Mouse (Mus musculus) forebrain, postnatal 0 days (tissue): ENCODE data around the gene Kbtbd2. TPM values are rescaled to one million over a fixed set of nuclear protein-coding genes. Genes with fewer than 3 reads are reported as not detected.

Experiments
- ATAC-seq: fragments of 200-750 bp; cut with Nextera tagmentation; 2 replicates; pipeline ENCODE4 v1.8.0; 2017; ENCODE audit warnings: mild to moderate bottlenecking, moderate library complexity
- DNase-seq: peaks from one replicate; pipeline ENCODE4 v3.0.0-alpha.2; 2015
- H3K27ac ChIP-seq: fragments of 300-500 bp; sonication (generic); 2 replicates; pipeline ENCODE4 v1.5.1; 2014; ENCODE audit warnings: low read depth, mild to moderate bottlenecking, antibody characterized with exemption, low read length, moderate library complexity, mixed read lengths
- H3K27me3 ChIP-seq: fragments of 300-500 bp; sonication (generic); 2 replicates; pipeline ENCODE4 v1.6.1; 2014; ENCODE audit warnings: mild to moderate bottlenecking, low read length, mixed read lengths; ENCODE audit not compliant: insufficient read depth
- H3K36me3 ChIP-seq: fragments of 300-500 bp; sonication (generic); 2 replicates; pipeline ENCODE4 v1.6.1; 2014; ENCODE audit warnings: mild to moderate bottlenecking, moderate library complexity; ENCODE audit not compliant: insufficient read depth
- H3K4me1 ChIP-seq: fragments of 300-500 bp; sonication (generic); 2 replicates; pipeline ENCODE4 v1.6.1; 2014; ENCODE audit warnings: antibody characterized with exemption; ENCODE audit not compliant: insufficient read depth
- H3K4me2 ChIP-seq: fragments of 300-500 bp; sonication (generic); 2 replicates; pipeline ENCODE4 v1.6.1; 2014; ENCODE audit warnings: low read depth, mild to moderate bottlenecking, moderate library complexity
- H3K4me3 ChIP-seq: fragments of 300-500 bp; sonication (generic); 2 replicates; pipeline ENCODE4 v1.5.1; 2014; ENCODE audit warnings: low read depth, low read length, mixed read lengths
- H3K9ac ChIP-seq: fragments of 300-500 bp; sonication (generic); 2 replicates; pipeline ENCODE4 v1.6.1; 2014; ENCODE audit warnings: mild to moderate bottlenecking
- H3K9me3 ChIP-seq: fragments of 300-500 bp; sonication (generic); 2 replicates; pipeline ENCODE4 v1.6.1; 2016; ENCODE audit warnings: low read length
- CTCF ChIP-seq: sonication (generic); IDR thresholded peaks from 2 replicates; pipeline ENCODE4 v1.5.1; 2016; ENCODE audit warnings: antibody characterized with exemption, control low read depth, low read depth
- WGBS: fragments of 180-500 bp; shearing (Covaris S2); extraction: QIAGEN DNeasy Blood & Tissue Kit; methylation state at CpG from one replicate; pipeline ENCODE4 v1.1.7; 2014; 5-methylcytosine and 5-hydroxymethylcytosine counted together
- polyA plus RNA-seq: library from polyadenylated mRNA; unstranded; fragments of >200 nt; fragmentation: Nextera tagmentation; extraction: Ambion mirVana; gene quantifications from 2 replicates; pipeline ENCODE4 v1.2.1, GENCODE M21; 2015
- total RNA-seq: library from RNA; depleted of rRNA; stranded (reverse); fragments of >200 nt; gene quantifications from 2 replicates; pipeline ENCODE4 v1.2.3, GENCODE M21; 2014

The Kbtbd2 gene
- total and polyA plus RNA-seq, 2 experiments from 2014 or later, result 18.7 to 57.1 TPM

DNA sequence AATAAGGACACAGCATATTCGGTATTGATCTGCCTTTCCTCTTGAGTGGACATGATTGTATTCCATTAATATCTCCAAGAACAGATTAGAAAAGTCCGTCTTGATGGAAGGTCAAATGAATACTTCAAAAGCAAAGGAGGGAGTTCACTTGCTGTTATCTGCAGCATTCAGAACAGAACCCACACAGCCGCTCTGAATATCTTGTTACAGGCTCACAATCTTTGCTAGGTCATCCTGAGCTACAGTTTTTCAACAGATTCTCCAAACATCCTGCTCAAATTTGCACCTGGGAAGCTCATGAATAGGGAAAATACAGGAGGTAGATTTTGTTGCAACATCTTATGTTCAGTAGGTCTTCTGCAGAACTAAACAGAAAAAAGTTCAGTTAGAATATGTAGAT, 8.3 kb downstream of the Kbtbd2 start:
- Histone ChIP-seq H3K4me1 (peaks cover 5% of the 10 kb centered on the region; the same call in 1 of the 2 replicates), H3K9ac (no peak overlapping the region), H3K9me3 (no peaks in the 10 kb centered on the region), H3K36me3 (no peaks in the 10 kb centered on the region), H3K27me3 (no peaks in the 10 kb centered on the region), H3K4me3 (no peak overlapping the region), H3K4me2 (no peak overlapping the region), H3K27ac (no peak overlapping the region)
- 83% methylated on average over 3 of the region's 3 CpGs for WGBS
- DNase-seq, result no peak
- TF ChIP-seq CTCF, result no peak
- no peak for ATAC-seq

DNA sequence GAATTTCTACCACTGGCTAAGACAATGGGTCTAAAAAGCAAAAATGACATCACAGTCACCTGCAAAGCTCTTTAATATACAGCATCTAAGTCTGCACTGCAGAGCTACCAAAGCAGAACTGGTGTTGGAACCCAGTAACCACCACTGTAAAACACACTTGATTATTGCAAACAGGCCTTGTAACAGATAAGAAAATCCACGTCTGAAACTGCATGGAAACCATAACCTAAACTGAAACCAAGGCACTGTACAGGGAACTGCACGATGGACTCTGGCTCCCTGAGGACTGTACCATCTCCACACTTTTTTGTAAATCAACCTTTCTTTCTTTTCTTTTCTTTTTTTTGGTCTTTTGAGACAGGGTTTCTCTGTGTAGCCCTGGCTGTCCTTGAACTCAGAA, 9.9 kb downstream of the Kbtbd2 start:
- no peak overlapping the region for H3K9ac ChIP-seq
- H3K4me3 ChIP-seq, result no peak overlapping the region
- no peaks in the 10 kb centered on the region for H3K4me1 ChIP-seq
- 93% methylated on average over 2 of the region's 2 CpGs for WGBS
- no peak for DNase-seq
- H3K9me3 ChIP-seq, result no peaks in the 10 kb centered on the region
- TF ChIP-seq CTCF, result no peak
- no peak overlapping the region for H3K4me2 ChIP-seq
- H3K27me3 ChIP-seq, result no peaks in the 10 kb centered on the region
- no peak overlapping the region for H3K27ac ChIP-seq
- no peak for ATAC-seq
- peaks cover 3% of the 10 kb centered on the region; the same call in 1 of the 2 replicates for H3K36me3 ChIP-seq

DNA sequence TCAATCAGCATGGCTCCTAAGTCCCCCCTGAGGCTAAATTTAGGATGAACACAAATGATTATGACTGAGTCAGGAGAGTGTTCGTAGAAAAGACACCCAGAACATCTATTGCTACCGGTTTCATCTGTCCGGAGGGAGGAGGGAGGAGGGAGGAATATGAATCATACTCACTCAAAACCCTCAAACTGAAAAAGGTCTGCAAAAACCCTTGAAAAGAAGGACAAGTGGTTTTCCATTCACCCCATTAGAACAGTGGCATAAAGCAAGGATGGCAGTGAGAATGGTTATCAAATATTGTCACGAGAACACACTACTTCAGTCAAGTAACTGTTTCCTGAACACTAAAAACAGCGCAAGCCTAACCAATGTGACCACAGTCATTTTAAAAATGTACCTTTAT, 12.5 kb downstream of the Kbtbd2 start:
- Histone ChIP-seq H3K4me1 (no peaks in the 10 kb centered on the region), H3K9me3 (no peaks in the 10 kb centered on the region), H3K4me2 (no peak overlapping the region), H3K27ac (no peak overlapping the region), H3K9ac (no peak overlapping the region), H3K27me3 (no peaks in the 10 kb centered on the region), H3K36me3 (peaks cover 6% of the 10 kb centered on the region), H3K4me3 (no peak overlapping the region)
- WGBS, result 82% methylated on average over 5 of the region's 5 CpGs
- no peak for TF ChIP-seq CTCF
- ATAC-seq (no peak), DNase-seq (no peak)

GRCm38 (mm10) chr6:56783561-56784272, 13.9 kb downstream of the Kbtbd2 start:
- no peak for DNase-seq
- H3K4me3 ChIP-seq, result no peak overlapping the region
- no peak for ATAC-seq
- H3K4me1 ChIP-seq, result no peaks in the 10 kb centered on the region
- no peak overlapping the region for H3K9ac ChIP-seq
- peaks cover 19% of the 10 kb centered on the region for H3K36me3 ChIP-seq
- no peaks in the 10 kb centered on the region for H3K27me3 ChIP-seq
- no peak overlapping the region for H3K27ac ChIP-seq
- no peak for TF ChIP-seq CTCF
- H3K4me2 ChIP-seq, result no peak overlapping the region
- WGBS, result 88% methylated on average over 4 of the region's 4 CpGs
- H3K9me3 ChIP-seq, result no peaks in the 10 kb centered on the region

DNA sequence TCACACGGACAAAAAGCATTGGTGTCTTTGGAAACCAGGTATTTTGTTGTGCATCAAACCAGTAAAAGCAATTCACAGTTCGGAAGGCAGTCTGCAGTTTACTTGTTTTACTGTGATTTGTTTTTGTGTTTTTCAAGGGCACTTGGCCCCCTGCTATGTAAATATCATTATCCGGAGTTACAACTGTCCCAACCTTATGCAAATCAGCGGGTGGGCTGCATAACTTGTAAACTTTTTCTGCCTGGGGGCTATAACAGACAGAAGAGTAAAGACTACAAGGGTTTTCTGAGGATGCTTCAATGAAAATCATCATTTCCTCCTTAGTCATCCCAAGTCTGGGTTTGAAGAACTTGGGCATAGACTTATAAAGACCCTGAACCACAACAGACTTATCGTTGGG, 18.0 kb downstream of the Kbtbd2 start:
- Histone ChIP-seq H3K4me3 (no peak overlapping the region), H3K36me3 (peaks cover 30% of the 10 kb centered on the region), H3K27ac (no peak overlapping the region), H3K27me3 (no peaks in the 10 kb centered on the region), H3K4me2 (no peak overlapping the region), H3K9ac (no peak overlapping the region), H3K9me3 (no peaks in the 10 kb centered on the region), H3K4me1 (no peaks in the 10 kb centered on the region)
- no peak for TF ChIP-seq CTCF
- ATAC-seq, result no peak
- WGBS, result 93% methylated on average over 5 of the region's 5 CpGs
- no peak for DNase-seq

DNA sequence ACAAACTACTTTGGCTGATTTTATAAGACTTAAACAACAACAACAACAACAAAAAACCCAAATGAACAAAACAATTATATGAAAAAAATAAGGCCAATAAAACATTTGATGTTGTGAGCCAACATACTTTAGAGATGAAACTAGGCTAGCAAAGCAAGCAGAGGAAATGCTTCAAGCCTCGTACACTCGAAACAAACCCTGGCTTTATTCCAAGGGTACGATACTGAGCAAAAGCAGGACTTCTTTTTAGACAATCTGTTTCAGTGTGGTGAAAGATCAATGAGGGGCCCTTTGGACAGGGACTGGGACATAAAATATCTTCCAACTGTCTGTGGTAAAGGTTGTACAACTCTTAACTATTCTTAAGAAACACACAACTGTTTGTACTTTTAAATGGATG, 21.8 kb downstream of the Kbtbd2 start:
- Histone ChIP-seq H3K27ac (no peak overlapping the region), H3K4me3 (no peak overlapping the region), H3K4me2 (no peak overlapping the region), H3K9ac (no peak overlapping the region), H3K9me3 (no peaks in the 10 kb centered on the region), H3K4me1 (no peaks in the 10 kb centered on the region), H3K27me3 (no peaks in the 10 kb centered on the region), H3K36me3 (peaks cover 27% of the 10 kb centered on the region)
- ATAC-seq, result no peak
- DNase-seq, result no peak
- no peak for TF ChIP-seq CTCF
- WGBS, result 37% methylated on average over 3 of the region's 3 CpGs

GRCm38 (mm10) chr6:56765696-56766095, 31.9 kb downstream of the Kbtbd2 start:
- no peak overlapping the region for H3K9ac ChIP-seq
- H3K4me2 ChIP-seq, result no peak overlapping the region
- 85% methylated on average over 4 of the region's 4 CpGs for WGBS
- no peak for ATAC-seq
- no peak overlapping the region for H3K4me3 ChIP-seq
- H3K9me3 ChIP-seq, result no peaks in the 10 kb centered on the region
- no peak overlapping the region for H3K27ac ChIP-seq
- DNase-seq, result no peak
- H3K27me3 ChIP-seq, result no peaks in the 10 kb centered on the region
- no peaks in the 10 kb centered on the region for H3K4me1 ChIP-seq
- H3K36me3 ChIP-seq, result peaks cover 17% of the 10 kb centered on the region
- no peak for TF ChIP-seq CTCF
